14 mouse cellular contexts compared by ENCODE assay signal in genomic region chr17:71193019-71193418, GRCm38 (mm10).
"Had no signal": no experiment of that assay in that cellular context is flagged by ENCODE, and none has a peak within 500 bp of the region (broad histone marks: within the 10 kb centered on the region; RNA-seq: fewer than 3 reads in every experiment).

No protein-coding gene starts in this region.

- H3K36me3 ChIP-seq: lung, embryonic 15.5 days; neural tube, embryonic 12.5 days had no signal

- H3K4me3 ChIP-seq: intestine, embryonic 15.5 days; layer of hippocampus, adult 2 months; limb, embryonic 10.5 days; lung, embryonic 15.5 days; neural tube, embryonic 12.5 days had no signal

- H3K27me3 ChIP-seq: intestine, embryonic 15.5 days; lung, embryonic 15.5 days; neural tube, embryonic 12.5 days had no signal

- H3K4me2 ChIP-seq: intestine, embryonic 15.5 days; lung, embryonic 15.5 days; neural tube, embryonic 12.5 days had no signal

- H3K9me3 ChIP-seq: intestine, embryonic 15.5 days; limb, embryonic 10.5 days; lung, embryonic 15.5 days had no signal

- ATAC-seq: intestine, embryonic 15.5 days had no signal

- H3K9ac ChIP-seq: intestine, embryonic 15.5 days; lung, embryonic 15.5 days; neural tube, embryonic 12.5 days had no signal

- DNase-seq: kidney, adult 2 months; kidney, postnatal 4 days; lung, postnatal 14 days; midbrain, embryonic 14.5 days; right cerebral cortex, postnatal 4 days; spleen, adult 18-20 months; thymus, adult 2 months; thymus, postnatal 36 days had no signal

- H3K27ac ChIP-seq: intestine, embryonic 15.5 days; layer of hippocampus, adult 2 months; limb, embryonic 10.5 days; lung, embryonic 15.5 days; macrophage; neural tube, embryonic 12.5 days had no signal
